Mouse (Mus musculus): ENCODE results near the gene S100a16. TPM values are rescaled to one million over a fixed set of nuclear protein-coding genes. Genes with fewer than 3 reads are reported as not detected.

Gene S100a16
- 177 and 190 TPM in 2 replicates for polyA plus RNA-seq (2012; rRNA removed; ENCODE audit: low replicate concordance)

GRCm38 (mm10) chr3:90537141-90537904 lies at the start of gene S100a16:
Gene S100a16, plus strand, starts transcription at chr3:90537254.

GRCm38 (mm10) chr3:90490696-90491256 lies 46.3 kb upstream of the S100a16 start, which contains the start of gene Snapin:
Gene Snapin, minus strand, starts transcription at chr3:90491033.

DNA sequence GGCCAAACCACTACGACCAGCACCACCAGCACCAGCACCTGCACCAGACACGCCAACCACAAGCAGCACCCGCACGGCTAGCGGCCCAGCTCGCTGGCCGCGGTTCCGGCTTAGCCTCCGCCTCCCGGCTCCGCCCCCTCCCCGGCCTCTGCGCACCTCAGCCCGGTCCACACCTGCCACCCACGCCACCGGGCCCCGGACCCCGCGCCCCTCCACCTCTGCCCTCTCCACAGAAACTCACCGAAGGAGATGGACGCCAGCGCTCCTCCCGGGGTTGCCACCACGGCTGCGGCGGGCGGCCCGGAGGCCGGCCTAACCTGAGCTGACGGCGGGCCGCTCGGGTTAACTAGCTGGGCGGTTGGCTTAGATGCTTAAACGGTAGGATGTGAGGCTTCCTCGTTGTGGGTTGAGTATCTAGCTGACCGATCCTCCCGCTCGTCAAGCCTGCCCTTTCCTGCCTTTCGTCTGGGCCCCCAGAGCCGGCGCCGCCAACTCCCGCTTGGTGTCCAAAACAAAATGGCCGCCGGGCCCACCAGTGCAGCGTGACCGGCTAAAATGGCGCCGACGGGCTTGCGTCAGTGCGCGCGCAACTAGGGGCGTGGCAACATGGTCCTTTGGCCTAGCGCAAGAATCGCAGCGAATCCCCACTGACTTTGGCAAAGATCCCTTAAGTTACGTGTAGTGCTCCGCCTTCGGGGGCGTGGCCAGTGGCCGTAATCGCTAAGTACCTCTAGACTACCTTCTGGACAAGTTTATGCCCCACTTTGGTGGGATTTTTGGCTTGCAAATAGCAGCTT lies 27.9 kb upstream of the S100a16 start, which contains the start of gene Chtop:
Gene Chtop (minus strand): TSS at position 549 of the 797 bp plus-strand sequence.

GRCm38 (mm10) chr3:90513796-90514590 lies 23.1 kb upstream of the S100a16 start, which contains the start of the genes S100a1 and S100a13:
Gene S100a1, minus strand, starts transcription at chr3:90514392.
Gene S100a13, plus strand, starts transcription at chr3:90514435.

GRCm38 (mm10) chr3:90526580-90526979 lies 10.5 kb upstream of the S100a16 start, which contains the start of gene S100a14:
Gene S100a14, plus strand, starts transcription at chr3:90526856.

DNA sequence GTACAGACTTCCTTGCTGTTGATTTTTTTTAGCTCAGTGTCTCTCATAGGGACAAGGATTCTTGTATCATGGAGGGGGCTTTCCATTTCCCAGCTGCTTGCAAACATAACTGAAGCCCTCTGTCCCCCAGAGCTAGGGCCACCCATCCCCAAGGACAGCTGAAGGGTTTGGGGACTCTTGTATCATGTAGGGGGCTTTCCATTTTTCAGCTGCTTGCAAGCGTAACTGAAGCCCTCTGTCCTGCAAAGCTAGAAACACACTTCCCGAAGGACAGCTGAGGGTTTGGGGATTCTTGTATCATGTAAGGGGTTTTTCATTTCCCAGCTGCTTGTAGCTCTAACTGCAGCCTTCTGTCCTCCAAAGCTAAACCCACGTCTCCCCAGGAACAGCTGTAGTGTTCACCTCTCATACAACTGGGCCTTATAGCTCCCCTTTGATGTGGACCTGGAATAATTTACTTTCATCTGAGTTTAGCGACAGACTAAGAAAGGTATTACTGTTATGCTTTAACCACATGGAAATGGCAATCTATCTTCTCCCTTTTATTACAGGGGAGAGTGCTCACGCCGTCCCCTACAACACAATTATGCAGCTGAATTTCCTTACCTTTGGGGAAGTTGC lies 23.1 kb downstream of the S100a16 start, which contains the start of gene S100a3:
Gene S100a3 (plus strand): TSS at position 571 of the 621 bp plus-strand sequence.

GRCm38 (mm10) chr3:90589947-90590346 lies 52.9 kb downstream of the S100a16 start, which contains the start of gene S100a2:
Gene S100a2, plus strand, starts transcription at chr3:90590247.

Other genes with a start within 250 kb of the S100a16 start
- gene Gatad2b, start 244.1 kb upstream of the S100a16 start, polyA plus RNA-seq (2012; rRNA removed; ENCODE audit: low replicate concordance) = 21.2 and 31.8 TPM in 2 replicates
- gene Slc27a3, start 147.3 kb upstream of the S100a16 start, polyA plus RNA-seq (2012; rRNA removed; ENCODE audit: low replicate concordance) = 17.7 and 47.6 TPM in 2 replicates
- gene Ints3, start 103.6 kb upstream of the S100a16 start, polyA plus RNA-seq (2012; rRNA removed; ENCODE audit: low replicate concordance) = 30.1 and 42.9 TPM in 2 replicates
- gene Npr1, start 71.4 kb upstream of the S100a16 start, polyA plus RNA-seq (2012; rRNA removed; ENCODE audit: low replicate concordance) = 104 and 143 TPM in 2 replicates
- 21.6 and 39.3 TPM in 2 replicates for gene Ilf2, start 61.1 kb upstream of the S100a16 start, polyA plus RNA-seq (2012; rRNA removed; ENCODE audit: low replicate concordance)
- 45.0 and 49.4 TPM in 2 replicates for gene Snapin, start 46.2 kb upstream of the S100a16 start, polyA plus RNA-seq (2012; rRNA removed; ENCODE audit: low replicate concordance)
- gene Chtop, start 27.8 kb upstream of the S100a16 start, polyA plus RNA-seq (2012; rRNA removed; ENCODE audit: low replicate concordance) = 31.3 and 57.5 TPM in 2 replicates
- gene S100a1, start 22.9 kb upstream of the S100a16 start, polyA plus RNA-seq (2012; rRNA removed; ENCODE audit: low replicate concordance) = 163 and 272 TPM in 2 replicates
- gene S100a13, start 22.8 kb upstream of the S100a16 start, polyA plus RNA-seq (2012; rRNA removed; ENCODE audit: low replicate concordance) = 81.9 and 200 TPM in 2 replicates
- gene S100a14, start 10.4 kb upstream of the S100a16 start, polyA plus RNA-seq (2012; rRNA removed; ENCODE audit: low replicate concordance) = 0.44 and 0.63 TPM in 2 replicates
- gene S100a3, start 23.3 kb downstream of the S100a16 start, polyA plus RNA-seq (2012; rRNA removed; ENCODE audit: low replicate concordance) = 0.91 and 1.5 TPM in 2 replicates
- not detected in 2 replicates for gene S100a2, start 53.0 kb downstream of the S100a16 start, polyA plus RNA-seq (2012; rRNA removed; ENCODE audit: low replicate concordance)
- not detected in 2 replicates for gene Gm42674, start 64.7 kb downstream of the S100a16 start, polyA plus RNA-seq (2012; rRNA removed; ENCODE audit: low replicate concordance)
- gene S100a4, start 66.5 kb downstream of the S100a16 start, polyA plus RNA-seq (2012; rRNA removed; ENCODE audit: low replicate concordance) = 33.3 and 67.9 TPM in 2 replicates
- gene S100a5, start 71.3 kb downstream of the S100a16 start, polyA plus RNA-seq (2012; rRNA removed; ENCODE audit: low replicate concordance) = not detected in 2 replicates
- gene S100a6, start 75.6 kb downstream of the S100a16 start, polyA plus RNA-seq (2012; rRNA removed; ENCODE audit: low replicate concordance) = 547 and 573 TPM in 2 replicates
- gene S100a7a, start 116.8 kb downstream of the S100a16 start, polyA plus RNA-seq (2012; rRNA removed; ENCODE audit: low replicate concordance) = 0.90 and 2.8 TPM in 2 replicates
- gene S100a8, start 131.7 kb downstream of the S100a16 start, polyA plus RNA-seq (2012; rRNA removed; ENCODE audit: low replicate concordance) = 4.7 and 4.8 TPM in 2 replicates
- gene S100a9, start 158.5 kb downstream of the S100a16 start, polyA plus RNA-seq (2012; rRNA removed; ENCODE audit: low replicate concordance) = 0.63 and 3.0 TPM in 2 replicates
- gene Pglyrp4, start 189.7 kb downstream of the S100a16 start, polyA plus RNA-seq (2012; rRNA removed; ENCODE audit: low replicate concordance) = 0.08 TPM in 1 of 2 replicates, not detected in the other
- not detected in 2 replicates for gene Gm5849, start 240.6 kb downstream of the S100a16 start, polyA plus RNA-seq (2012; rRNA removed; ENCODE audit: low replicate concordance)